Mouse (Mus musculus) heart, embryonic 11.5 days (tissue): ENCODE measurements around the gene Gm17428. TPM values are rescaled to one million over a fixed set of nuclear protein-coding genes. Genes with fewer than 3 reads are reported as not detected.
"Not testable (repeated sequence)": the region's sequence is repeated elsewhere in the genome, so short reads cannot be mapped to it uniquely, and the experiment has no call there.

Source experiments
- ATAC-seq: fragments of 200-750 bp; cut with Nextera tagmentation; replicated peaks from 2 replicates; pipeline ENCODE4 v1.8.0; 2017; ENCODE audit warnings: moderate library complexity; ENCODE audit not compliant: insufficient number of reproducible peaks, low FRiP score, low TSS enrichment
- H3K27ac ChIP-seq: fragments of 300-500 bp; sonication (generic); 2 replicates; pipeline ENCODE4 v1.5.1; 2014; ENCODE audit warnings: mild to moderate bottlenecking, low read depth, low read length
- H3K27me3 ChIP-seq: fragments of 300-500 bp; sonication (generic); 2 replicates; pipeline ENCODE4 v1.6.1; 2014; ENCODE audit warnings: mild to moderate bottlenecking, low read length, mixed read lengths; ENCODE audit not compliant: control insufficient read depth, insufficient read depth
- H3K36me3 ChIP-seq: fragments of 300-500 bp; sonication (generic); 2 replicates; pipeline ENCODE4 v1.6.1; 2014; ENCODE audit warnings: mild to moderate bottlenecking, low read length, moderate library complexity, mixed read lengths; ENCODE audit not compliant: control insufficient read depth, insufficient read depth
- H3K4me1 ChIP-seq: fragments of 300-500 bp; sonication (generic); 2 replicates; pipeline ENCODE4 v1.6.1; 2014; ENCODE audit warnings: low read length; ENCODE audit not compliant: control insufficient read depth, insufficient read depth
- H3K4me2 ChIP-seq: fragments of 300-500 bp; sonication (generic); 2 replicates; pipeline ENCODE4 v1.6.1; 2014; ENCODE audit warnings: mild to moderate bottlenecking, moderate library complexity
- H3K4me3 ChIP-seq: fragments of 300-500 bp; sonication (generic); 2 replicates; pipeline ENCODE4 v1.5.1; 2014; ENCODE audit warnings: low read depth, low read length
- H3K9ac ChIP-seq: fragments of 300-500 bp; sonication (generic); 2 replicates; pipeline ENCODE4 v1.6.1; 2014; ENCODE audit warnings: mild to moderate bottlenecking, low read depth, low read length, moderate library complexity
- H3K9me3 ChIP-seq: fragments of 300-500 bp; sonication (generic); replicated peaks from 2 replicates; pipeline ENCODE4 v1.6.1; 2016; ENCODE audit warnings: low read length; ENCODE audit not compliant: control insufficient read depth
- WGBS: fragments of 180-500 bp; shearing (Covaris S2); extraction: QIAGEN DNeasy Blood & Tissue Kit; methylation state at CpG from one replicate; pipeline ENCODE4 v1.1.7; 2014; ENCODE audit not compliant: insufficient replicate concordance; 5-methylcytosine and 5-hydroxymethylcytosine counted together
- polyA plus RNA-seq: library from polyadenylated mRNA; unstranded; fragments of >200 nt; fragmentation: Nextera tagmentation; extraction: Ambion mirVana; gene quantifications from 2 replicates; pipeline ENCODE4 v1.2.1, GENCODE M21; 2014

The Gm17428 gene
- polyA plus RNA-seq, 1 experiment from 2014 or later = not detected

DNA sequence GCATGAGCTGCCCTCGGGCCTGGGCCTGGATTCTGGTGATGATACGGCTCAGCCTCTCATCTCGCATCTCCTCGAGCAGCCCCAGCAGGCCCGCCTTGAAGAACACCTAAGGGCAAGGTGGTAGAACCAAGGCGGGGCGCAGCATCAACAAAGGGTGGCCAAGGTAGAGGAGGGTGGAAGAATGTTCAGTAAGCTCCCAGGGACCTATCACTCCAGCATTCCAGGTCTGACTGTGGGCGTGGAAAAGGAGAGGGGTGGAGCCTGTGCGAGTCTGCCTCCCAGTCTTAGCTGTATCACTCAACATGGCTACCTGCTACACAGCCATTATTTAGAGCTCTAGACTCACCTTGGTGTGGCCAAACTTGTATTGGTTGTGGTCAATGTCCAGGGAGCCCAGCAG, 20.2 kb upstream of the Gm17428 start:
- 69% methylated on average over 9 of the region's 9 CpGs for WGBS
- H3K36me3 ChIP-seq = peaks cover 2% of the 10 kb centered on the region; the same call in 1 of the 2 replicates

DNA sequence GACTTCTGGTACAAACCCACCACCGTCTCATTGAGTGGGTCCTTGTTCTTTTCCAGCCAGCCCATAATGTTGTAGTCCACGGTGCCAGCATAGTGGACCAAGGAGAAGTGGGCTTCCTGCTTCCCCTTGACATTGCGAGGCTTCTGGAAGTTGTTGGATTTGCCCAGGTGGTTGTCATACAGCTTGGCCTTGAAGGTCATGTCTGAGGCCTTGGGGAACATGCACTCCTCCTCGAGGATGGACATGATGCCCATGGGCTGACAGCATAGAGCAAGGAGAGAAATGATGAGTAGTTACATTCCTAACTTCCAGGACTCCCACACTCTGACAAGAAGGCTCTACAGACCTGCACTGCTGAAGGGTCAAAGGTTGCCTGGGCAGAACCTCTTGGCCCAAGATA, 18.2 kb upstream of the Gm17428 start:
- peaks cover 4% of the 10 kb centered on the region; the same call in 1 of the 2 replicates for H3K36me3 ChIP-seq
- H3K4me3 ChIP-seq = peak overlapping the region; percentile 16; the same call in 1 of the 2 replicates
- 62% methylated on average over 4 of the region's 4 CpGs for whole genome bisulfite sequencing
- H3K27ac ChIP-seq = peak overlapping the region; percentile 71
- H3K4me1 ChIP-seq = no peaks in the 10 kb centered on the region
- ATAC-seq = no peak
- H3K9me3 ChIP-seq = no peaks in the 10 kb centered on the region
- peak overlapping the region; percentile 69 for H3K9ac ChIP-seq
- H3K4me2 ChIP-seq = peak overlapping the region; percentile 66
- no peaks in the 10 kb centered on the region for H3K27me3 ChIP-seq

More for the DNA sequence above, 20.2 kb upstream of the Gm17428 start:
- Histone ChIP-seq H3K9me3 (no peaks in the 10 kb centered on the region), H3K9ac (peak overlapping the region; percentile 4; the same call in 1 of the 2 replicates), H3K4me1 (no peaks in the 10 kb centered on the region), H3K27ac (no peak overlapping the region), H3K27me3 (no peaks in the 10 kb centered on the region), H3K4me3 (no peak overlapping the region), H3K4me2 (peak overlapping the region; percentile 66; the same call in 1 of the 2 replicates)
- no peak for ATAC-seq

- Histone ChIP-seq H3K9me3 (no peaks in the 10 kb centered on the region), H3K27ac (peak overlapping the region; percentile 71), H3K9ac (peak overlapping the region; percentile 69), H3K4me3 (peak overlapping the region; percentile 51), H3K27me3 (no peaks in the 10 kb centered on the region; the same call in 1 of the 2 replicates), H3K4me2 (peak overlapping the region; percentile 66), H3K36me3 (peaks cover 4% of the 10 kb centered on the region; the same call in 1 of the 2 replicates), H3K4me1 (no peaks in the 10 kb centered on the region)
- ATAC-seq = no peak
- 76% methylated on average over 3 of the region's 3 CpGs for WGBS
These were observed 17.5 kb upstream of the Gm17428 start for GRCm38 (mm10) chr14:54959197-54959596.

DNA sequence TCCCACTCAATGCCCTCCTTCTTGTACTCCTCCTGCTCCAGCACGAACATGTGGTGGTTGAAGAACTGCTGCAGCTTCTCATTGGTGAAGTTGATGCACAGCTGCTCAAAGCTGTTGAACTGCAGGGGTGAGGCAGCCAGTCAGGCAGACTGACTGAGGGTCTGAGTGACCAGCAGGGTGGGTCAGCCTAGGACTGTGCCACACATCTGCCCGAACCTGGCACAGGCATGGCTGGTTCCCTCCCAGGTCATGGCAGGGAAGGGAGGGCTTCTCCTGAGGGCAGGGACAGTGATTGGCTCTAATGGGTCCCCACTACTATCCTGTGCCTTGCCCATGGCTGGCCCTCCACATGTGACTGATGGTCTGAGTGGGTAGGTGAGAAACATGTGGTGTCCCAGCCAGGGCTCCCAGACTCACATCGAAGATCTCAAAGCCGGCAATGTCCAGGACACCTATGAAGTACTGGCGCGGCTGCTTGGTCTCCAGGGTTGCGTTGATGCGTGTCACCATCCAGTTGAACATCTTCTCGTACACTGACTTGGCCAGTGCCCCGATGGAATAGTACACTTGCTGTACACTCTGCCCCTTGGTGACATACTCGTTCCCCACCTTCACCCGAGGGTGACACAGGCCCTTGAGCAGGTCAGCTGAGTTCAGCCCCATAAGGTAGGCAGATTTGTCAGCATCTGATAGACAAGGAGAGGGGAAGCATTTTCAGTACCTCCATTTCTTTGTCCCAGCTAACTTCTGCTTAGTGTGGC, 16.7 kb upstream of the Gm17428 start:
- WGBS = 73% methylated on average over 12 of the region's 12 CpGs
- Histone ChIP-seq H3K27ac (peak overlapping the region; percentile 95), H3K4me3 (peak overlapping the region; percentile 51), H3K4me2 (peak overlapping the region; percentile 66), H3K9ac (peak overlapping the region; percentile 86)
- ATAC-seq = 0 out of 2 replicates have a peak, but pooled peaks have one; percentile 15
- not testable (repeated sequence) for H3K4me1 ChIP-seq, H3K9me3 ChIP-seq, H3K36me3 ChIP-seq, H3K27me3 ChIP-seq

DNA sequence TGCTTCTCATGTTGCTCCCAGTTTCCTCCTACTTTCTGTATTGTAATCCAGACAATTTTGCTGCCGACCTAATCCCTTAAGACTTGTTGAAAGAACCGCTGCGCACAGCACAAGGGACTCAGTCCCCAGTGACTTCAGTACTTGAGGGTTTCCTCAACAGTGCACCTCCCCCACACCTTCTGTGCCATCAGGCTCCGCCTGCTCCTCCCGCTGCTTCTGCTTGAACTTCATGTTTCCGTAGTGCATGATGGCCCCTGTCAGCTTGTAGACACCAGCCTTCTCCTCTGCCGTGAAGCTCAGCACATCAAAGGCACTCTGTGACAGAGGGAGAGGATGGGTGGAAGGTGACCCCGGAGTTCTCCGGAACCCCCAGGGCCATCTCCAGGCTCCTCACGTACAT, 16.0 kb upstream of the Gm17428 start:
- no peak for ATAC-seq
- peak overlapping the region; percentile 51 for H3K4me3 ChIP-seq
- H3K36me3 ChIP-seq = peaks cover 2% of the 10 kb centered on the region; the same call in 1 of the 2 replicates
- H3K4me1 ChIP-seq = no peaks in the 10 kb centered on the region
- peak overlapping the region; percentile 95 for H3K27ac ChIP-seq
- peak overlapping the region; percentile 66 for H3K4me2 ChIP-seq
- no peaks in the 10 kb centered on the region for H3K9me3 ChIP-seq
- H3K9ac ChIP-seq = peak overlapping the region; percentile 86
- H3K27me3 ChIP-seq = no peaks in the 10 kb centered on the region; the same call in 1 of the 2 replicates
- 41% methylated on average over 10 of the region's 10 CpGs for WGBS

DNA sequence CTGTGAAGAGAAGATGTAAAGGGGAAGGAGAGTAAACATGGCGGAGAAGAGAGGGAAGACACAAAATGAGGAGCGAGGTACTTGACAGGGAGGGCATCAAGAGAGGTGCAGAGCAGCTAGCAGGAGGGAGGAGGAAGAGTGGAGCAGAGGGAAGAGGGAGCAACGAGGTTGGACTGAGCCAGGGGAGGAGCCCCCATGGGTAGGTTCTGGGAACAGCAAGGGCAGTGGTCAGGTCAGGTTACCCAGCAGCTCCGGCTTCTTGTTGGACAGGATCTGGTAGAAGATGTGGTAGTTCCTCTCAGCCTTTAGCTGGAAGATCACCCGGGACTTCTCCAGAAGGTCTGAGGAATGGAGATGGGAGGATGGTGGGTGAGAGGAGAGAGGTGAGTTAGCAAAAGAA, 15.2 kb upstream of the Gm17428 start:
- H3K4me2 ChIP-seq = peak overlapping the region; percentile 66
- no peaks in the 10 kb centered on the region for H3K4me1 ChIP-seq
- peak overlapping the region; percentile 86 for H3K9ac ChIP-seq
- H3K4me3 ChIP-seq = peak overlapping the region; percentile 51
- peaks cover 2% of the 10 kb centered on the region; the same call in 1 of the 2 replicates for H3K36me3 ChIP-seq
- peak overlapping the region; percentile 95 for H3K27ac ChIP-seq
- no peaks in the 10 kb centered on the region for H3K9me3 ChIP-seq
- 57% methylated on average over 5 of the region's 5 CpGs for whole genome bisulfite sequencing
- no peaks in the 10 kb centered on the region; the same call in 1 of the 2 replicates for H3K27me3 ChIP-seq
- ATAC-seq = no peak

GRCm38 (mm10) chr14:54962714-54963113, 14.0 kb upstream of the Gm17428 start:
- Histone ChIP-seq H3K4me3 (peak overlapping the region; percentile 51), H3K36me3 (peaks cover 2% of the 10 kb centered on the region; the same call in 1 of the 2 replicates), H3K9ac (peak overlapping the region; percentile 86), H3K27me3 (no peaks in the 10 kb centered on the region; the same call in 1 of the 2 replicates), H3K27ac (peak overlapping the region; percentile 95), H3K4me2 (peak overlapping the region; percentile 66), H3K9me3 (no peaks in the 10 kb centered on the region), H3K4me1 (peaks cover 3% of the 10 kb centered on the region; the same call in 1 of the 2 replicates)
- 63% methylated on average over 7 of the region's 7 CpGs for WGBS
- no peak for ATAC-seq

DNA sequence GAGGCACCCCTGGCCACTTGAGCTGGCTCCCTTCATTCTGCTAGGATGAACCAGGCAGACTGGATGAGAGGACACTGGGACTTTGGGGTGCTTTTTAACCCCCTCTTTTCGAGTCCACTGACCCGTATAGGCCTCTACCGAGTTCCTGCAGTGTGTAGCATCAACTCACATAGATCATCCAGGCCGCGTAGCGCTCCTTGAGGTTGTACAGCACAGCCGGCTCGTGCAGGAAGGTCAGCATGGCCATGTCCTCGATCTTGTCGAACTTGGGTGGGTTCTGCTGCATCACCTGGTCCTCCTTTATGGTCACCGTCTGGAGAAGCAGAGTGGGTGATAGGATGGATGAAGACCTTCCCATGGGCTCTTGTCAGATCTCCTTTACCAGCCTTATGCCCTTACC, 13.0 kb upstream of the Gm17428 start:
- peak overlapping the region; percentile 86 for H3K9ac ChIP-seq
- WGBS = 69% methylated on average over 11 of the region's 11 CpGs
- H3K4me2 ChIP-seq = peak overlapping the region; percentile 66
- no peaks in the 10 kb centered on the region; the same call in 1 of the 2 replicates for H3K27me3 ChIP-seq
- peaks cover 2% of the 10 kb centered on the region; the same call in 1 of the 2 replicates for H3K36me3 ChIP-seq
- peak overlapping the region; percentile 51 for H3K4me3 ChIP-seq
- H3K4me1 ChIP-seq = peaks cover 7% of the 10 kb centered on the region; the same call in 1 of the 2 replicates
- no peak for ATAC-seq
- peak overlapping the region; percentile 95 for H3K27ac ChIP-seq
- no peaks in the 10 kb centered on the region for H3K9me3 ChIP-seq
